Mouse (Mus musculus) midbrain, embryonic 10.5 days (tissue): ENCODE data around the gene Pml. TPM values are rescaled to one million over a fixed set of nuclear protein-coding genes. Genes with fewer than 3 reads are reported as not detected.

Source experiments
- DNase-seq: peaks from one replicate; pipeline ENCODE4 v3.0.0-alpha.2; 2017; ENCODE audit warnings: low spot score
- H3K27ac ChIP-seq: fragments of 300-500 bp; sonication (generic); replicated peaks from 2 replicates; pipeline ENCODE4 v1.5.1; 2016; ENCODE audit warnings: mild to moderate bottlenecking
- H3K27me3 ChIP-seq: fragments of 300-500 bp; sonication (generic); 2 replicates; pipeline ENCODE4 v1.6.1; 2016; ENCODE audit warnings: low read depth, mild to moderate bottlenecking; ENCODE audit not compliant: poor library complexity, severe bottlenecking
- H3K36me3 ChIP-seq: fragments of 300-500 bp; sonication (generic); 2 replicates; pipeline ENCODE4 v1.6.1; 2016; ENCODE audit warnings: mild to moderate bottlenecking, moderate library complexity
- H3K4me1 ChIP-seq: fragments of 300-500 bp; sonication (generic); 2 replicates; pipeline ENCODE4 v1.6.1; 2016
- H3K4me3 ChIP-seq: fragments of 300-500 bp; sonication (generic); 2 replicates; pipeline ENCODE4 v1.5.1; 2016; ENCODE audit warnings: mild to moderate bottlenecking, moderate library complexity
- H3K9me3 ChIP-seq: fragments of 300-500 bp; sonication (generic); replicated peaks from 2 replicates; pipeline ENCODE4 v1.6.1; 2016; ENCODE audit warnings: mild to moderate bottlenecking
- WGBS: fragments of 180-500 bp; shearing (Covaris S2); methylation state at CpG from one replicate; pipeline ENCODE4 v1.1.7; 2016; 5-methylcytosine and 5-hydroxymethylcytosine counted together
- polyA plus RNA-seq: library from polyadenylated mRNA; unstranded; fragments of >200 nt; fragmentation: Nextera tagmentation; extraction: Ambion mirVana; gene quantifications from 2 replicates; pipeline ENCODE4 v1.2.1, GENCODE M21; 2016

The Pml gene
- polyA plus RNA-seq, result 13.4 and 14.1 TPM in 2 replicates

DNA sequence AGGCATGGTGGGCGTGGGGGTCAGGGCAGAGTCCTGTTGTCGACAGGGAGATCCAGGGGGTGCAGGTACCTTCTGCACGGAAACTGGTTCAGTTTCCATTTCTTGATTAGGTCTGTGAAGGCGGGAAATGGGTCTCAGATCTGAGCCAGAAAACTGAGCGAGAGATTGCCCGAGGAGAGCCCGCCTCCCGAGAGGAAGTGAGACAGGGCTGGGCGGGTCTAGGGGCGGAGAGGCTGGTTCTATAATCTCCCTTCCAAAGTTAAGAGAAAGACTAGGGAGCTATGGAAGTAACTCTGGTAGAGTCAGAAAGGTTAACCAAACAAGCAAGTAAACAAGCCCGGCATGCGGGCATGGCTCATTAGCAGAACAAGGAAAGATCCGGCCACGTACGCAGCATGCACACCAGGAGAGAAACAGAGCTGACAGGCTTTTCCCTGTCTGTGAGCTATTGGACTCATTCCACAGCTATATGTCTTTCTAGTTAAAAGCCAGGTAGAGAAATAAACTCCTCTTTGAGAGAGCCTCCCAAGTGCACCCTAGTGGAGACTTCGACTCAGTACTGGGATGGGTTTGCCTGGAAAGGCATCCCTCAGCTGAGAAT lies at the start of gene Pml:
Gene Pml, minus strand, starts transcription at position 195 of the 601 bp plus-strand sequence.
- Histone ChIP-seq H3K36me3 (0 out of 2 replicates have a peak, but pooled peaks cover 4% of the 10 kb centered on the region), H3K4me1 (peaks cover 53% of the 10 kb centered on the region), H3K4me3 (peak within 1 kb of the TSS; percentile 63), H3K9me3 (no peaks in the 10 kb centered on the region), H3K27me3 (no peaks in the 10 kb centered on the region), H3K27ac (peak within 1 kb of the TSS; percentile 84)
- DNase-seq, result peak; percentile 59
- 2% methylated on average over 16 of the region's 16 CpGs for WGBS

DNA sequence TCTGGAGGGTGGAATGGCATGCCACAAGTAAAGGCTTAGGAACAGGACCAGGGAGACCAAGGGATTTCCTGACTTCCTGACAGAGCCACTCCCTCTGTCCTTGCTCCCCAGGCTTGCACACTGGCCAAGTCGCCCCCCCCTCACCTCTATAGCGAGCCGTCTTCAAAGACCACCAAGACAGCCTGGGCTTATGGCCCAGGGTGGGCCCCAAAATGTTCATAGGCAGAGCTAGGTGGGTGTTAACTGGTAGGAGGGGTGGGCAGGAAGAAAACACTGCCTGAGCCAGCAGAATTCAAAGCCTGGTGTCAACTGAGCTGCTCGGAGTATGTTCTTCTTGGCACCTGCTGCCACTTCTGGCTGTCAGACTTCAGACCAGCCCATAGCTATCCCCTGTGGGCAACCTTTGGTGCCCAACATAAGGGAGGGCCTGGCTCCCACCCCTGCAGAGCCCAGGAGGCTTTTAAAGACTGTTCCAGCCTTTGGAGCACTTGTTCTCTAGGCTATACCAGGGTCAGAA lies 48.4 kb upstream of the Pml start:
- Histone ChIP-seq H3K4me3 (no peak overlapping the region), H3K9me3 (no peaks in the 10 kb centered on the region), H3K27me3 (no peaks in the 10 kb centered on the region), H3K4me1 (peaks cover 46% of the 10 kb centered on the region), H3K36me3 (no peaks in the 10 kb centered on the region), H3K27ac (peak overlapping the region; percentile 88; the same call in 1 of the 2 replicates)
- 85% methylated on average over 4 of the region's 4 CpGs for WGBS
- DNase-seq, result no peak

DNA sequence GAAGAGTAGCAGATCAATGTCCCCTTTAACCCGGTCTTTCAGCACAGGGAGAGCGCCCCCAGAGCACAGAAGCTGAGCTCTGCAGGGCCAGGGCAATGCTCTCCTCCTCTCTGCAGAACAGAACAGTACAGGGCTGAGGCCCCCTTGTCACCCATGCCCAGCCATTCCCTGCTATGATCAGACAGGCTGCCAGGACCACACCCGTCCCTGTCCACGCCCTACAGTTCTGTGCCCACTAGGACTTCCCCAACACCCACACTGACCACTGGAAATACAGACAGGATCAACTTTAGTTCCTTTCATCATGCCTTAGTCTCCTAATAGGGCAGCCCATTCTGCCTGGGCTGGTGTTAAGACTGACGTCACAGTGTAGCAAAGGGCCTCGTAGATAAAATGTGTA lies 47.5 kb upstream of the Pml start:
- H3K27ac ChIP-seq, result peak overlapping the region; percentile 88

DNA sequence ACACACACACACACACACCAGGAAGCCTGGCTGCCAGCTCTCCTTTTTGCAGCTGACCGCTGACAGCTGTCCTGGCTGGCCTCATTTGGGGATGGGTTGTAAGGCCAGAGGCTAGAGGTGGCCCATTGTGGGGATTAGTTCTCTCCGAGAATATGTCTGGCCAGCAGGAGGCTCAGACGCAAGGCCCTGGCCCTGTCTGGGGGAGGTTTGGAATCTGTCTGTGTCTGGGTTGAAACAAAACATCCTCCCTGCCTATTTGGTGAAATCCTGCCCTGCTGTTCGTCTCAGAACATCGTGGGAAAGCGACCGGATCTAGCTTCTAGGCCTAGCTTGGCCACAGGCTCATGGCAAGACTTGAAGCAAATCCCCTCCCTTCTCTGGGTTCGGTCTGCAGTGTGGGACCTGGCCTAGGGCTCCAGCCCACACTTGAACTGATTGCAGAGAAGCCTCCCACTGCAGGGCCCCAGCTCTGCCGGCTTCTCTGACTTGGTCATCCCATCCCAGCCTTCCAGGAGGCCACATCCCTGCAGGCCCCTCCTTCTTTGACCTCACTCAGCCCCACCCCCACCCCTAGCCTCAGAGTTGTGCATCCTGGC lies 46.3 kb upstream of the Pml start:
- 17% methylated on average over 9 of the region's 9 CpGs for WGBS
- Histone ChIP-seq H3K4me3 (no peak overlapping the region), H3K4me1 (peaks cover 45% of the 10 kb centered on the region), H3K9me3 (no peaks in the 10 kb centered on the region), H3K36me3 (no peaks in the 10 kb centered on the region), H3K27ac (peak overlapping the region; percentile 88), H3K27me3 (no peaks in the 10 kb centered on the region)
- DNase-seq, result peak; percentile 71

More for the DNA sequence above, 47.5 kb upstream of the Pml start:
- Histone ChIP-seq H3K4me3 (no peak overlapping the region), H3K36me3 (no peaks in the 10 kb centered on the region), H3K9me3 (no peaks in the 10 kb centered on the region), H3K4me1 (peaks cover 45% of the 10 kb centered on the region), H3K27me3 (no peaks in the 10 kb centered on the region)
- no peak for DNase-seq
- WGBS, result 91% methylated on average over 6 of the region's 6 CpGs

DNA sequence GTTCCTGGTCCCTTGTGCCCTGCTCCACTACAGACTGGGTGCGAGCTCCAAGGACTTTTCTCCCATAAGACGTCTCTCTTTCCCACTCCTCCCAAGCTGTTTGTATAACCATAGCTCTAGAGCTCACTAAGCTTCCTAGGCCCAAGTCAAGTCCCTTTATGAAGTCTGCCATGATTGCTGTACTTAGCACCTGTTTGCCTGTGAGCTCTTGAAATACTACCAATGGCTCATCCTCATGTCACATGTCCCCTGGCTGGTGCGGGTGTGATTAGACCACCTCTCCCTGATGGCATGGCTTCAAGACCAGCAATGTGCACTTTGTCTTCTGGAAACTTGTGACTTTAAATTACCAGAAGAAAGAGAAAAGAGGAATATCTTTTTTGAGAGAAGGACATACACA lies 45.8 kb upstream of the Pml start:
- Histone ChIP-seq H3K27ac (peak overlapping the region; percentile 88), H3K4me1 (peaks cover 45% of the 10 kb centered on the region), H3K9me3 (no peaks in the 10 kb centered on the region), H3K4me3 (no peak overlapping the region), H3K27me3 (no peaks in the 10 kb centered on the region), H3K36me3 (no peaks in the 10 kb centered on the region)
- 77% methylated on average over 3 of the region's 3 CpGs for WGBS
- DNase-seq, result no peak

DNA sequence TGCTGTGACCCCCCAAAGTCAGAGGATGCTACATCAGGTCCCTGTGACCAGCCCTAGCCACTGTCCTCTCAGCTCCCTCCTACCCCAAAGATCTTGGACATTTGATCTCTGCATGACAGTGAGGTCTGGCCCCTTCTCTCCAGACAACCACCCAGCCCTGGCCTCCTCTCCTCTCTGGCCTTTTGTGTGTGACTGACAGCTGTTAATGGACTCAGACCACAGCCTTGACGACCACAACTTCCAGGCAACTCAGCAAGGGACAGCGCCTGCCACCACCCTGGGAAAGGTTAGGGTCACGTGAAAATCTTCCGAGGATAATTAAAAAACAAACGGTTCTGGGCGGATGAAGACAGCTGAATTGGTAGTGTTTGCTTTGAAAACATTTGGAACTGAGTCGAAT lies 44.9 kb upstream of the Pml start:
- WGBS, result 43% methylated on average over 7 of the region's 7 CpGs
- H3K4me1 ChIP-seq, result peaks cover 43% of the 10 kb centered on the region
- no peak overlapping the region for H3K4me3 ChIP-seq
- H3K9me3 ChIP-seq, result no peaks in the 10 kb centered on the region
- H3K27me3 ChIP-seq, result no peaks in the 10 kb centered on the region
- H3K36me3 ChIP-seq, result no peaks in the 10 kb centered on the region
- no peak for DNase-seq
- peak overlapping the region; percentile 88 for H3K27ac ChIP-seq

DNA sequence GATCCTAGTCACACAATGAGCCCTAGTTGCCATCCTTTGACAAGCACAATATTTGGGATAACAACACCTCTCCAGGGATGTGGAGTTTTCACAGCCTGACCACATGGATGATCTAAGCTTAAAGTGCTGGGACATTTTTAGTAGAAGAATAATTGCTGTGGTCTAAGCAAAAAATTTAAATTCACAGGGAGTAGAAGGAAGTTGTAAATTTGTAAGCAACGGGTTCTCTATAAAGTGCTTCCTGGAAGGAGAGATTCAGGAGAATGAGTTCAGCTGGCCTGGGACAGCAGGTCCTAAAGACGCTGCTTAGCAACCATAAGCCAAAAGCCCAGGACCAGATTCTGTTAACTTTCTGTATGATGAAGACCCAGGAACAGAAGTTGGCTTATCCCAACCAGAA lies 40.3 kb upstream of the Pml start:
- H3K4me3 ChIP-seq, result no peak overlapping the region
- H3K4me1 ChIP-seq, result peaks cover 9% of the 10 kb centered on the region
- H3K27ac ChIP-seq, result no peak overlapping the region
- no peak for DNase-seq
- H3K27me3 ChIP-seq, result no peaks in the 10 kb centered on the region
- no peaks in the 10 kb centered on the region for H3K9me3 ChIP-seq
- H3K36me3 ChIP-seq, result no peaks in the 10 kb centered on the region
- 90% methylated on average over 2 of the region's 2 CpGs for WGBS

DNA sequence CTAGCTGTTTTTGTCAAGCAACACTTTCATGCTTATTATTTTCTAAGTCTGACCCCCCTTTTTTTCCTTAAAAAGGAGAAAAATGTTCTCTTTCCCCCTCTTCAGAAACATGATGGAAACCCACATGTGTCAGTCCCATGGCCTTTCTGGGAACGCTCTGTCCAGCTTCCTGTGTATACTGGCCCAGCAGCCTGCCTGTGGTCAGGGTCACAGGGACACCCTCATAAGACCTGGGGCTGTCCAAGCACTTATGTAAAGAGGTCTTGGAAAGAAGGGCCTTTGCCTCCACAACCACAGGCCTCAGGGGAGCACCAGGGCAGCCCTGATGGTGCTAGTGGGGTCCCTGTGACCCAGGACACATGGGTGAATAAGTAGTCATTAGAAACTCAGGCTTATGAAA lies 39.5 kb upstream of the Pml start:
- no peak overlapping the region for H3K27ac ChIP-seq
- no peak for DNase-seq
- 83% methylated on average over 1 of the region's 1 CpGs for WGBS
- no peaks in the 10 kb centered on the region for H3K36me3 ChIP-seq
- H3K27me3 ChIP-seq, result no peaks in the 10 kb centered on the region
- peaks cover under 1% of the 10 kb centered on the region for H3K4me1 ChIP-seq
- no peak overlapping the region for H3K4me3 ChIP-seq
- no peaks in the 10 kb centered on the region for H3K9me3 ChIP-seq

DNA sequence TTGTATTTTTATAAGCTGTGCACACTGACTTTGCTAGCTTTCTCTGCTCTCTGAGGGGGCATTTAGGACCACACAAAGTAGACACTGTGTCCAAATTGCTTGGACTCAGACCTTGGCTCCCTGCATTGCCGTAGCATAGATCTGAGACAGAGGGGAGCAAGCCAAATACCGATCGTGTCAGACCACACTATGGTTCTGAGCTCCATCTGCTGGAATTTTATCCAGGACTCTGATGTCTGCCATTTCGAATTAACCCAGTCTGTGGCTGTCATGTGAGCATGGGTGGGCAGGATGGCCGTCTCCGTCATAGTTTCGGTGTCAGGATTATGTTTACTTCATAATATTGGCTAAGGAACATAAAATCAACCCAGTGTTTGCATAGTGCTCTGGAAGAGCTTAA lies 33.8 kb upstream of the Pml start:
- no peaks in the 10 kb centered on the region for H3K36me3 ChIP-seq
- H3K27ac ChIP-seq, result no peak overlapping the region
- H3K27me3 ChIP-seq, result no peaks in the 10 kb centered on the region
- 92% methylated on average over 7 of the region's 7 CpGs for WGBS
- no peaks in the 10 kb centered on the region for H3K4me1 ChIP-seq
- H3K4me3 ChIP-seq, result no peak overlapping the region
- no peak for DNase-seq
- H3K9me3 ChIP-seq, result no peaks in the 10 kb centered on the region

DNA sequence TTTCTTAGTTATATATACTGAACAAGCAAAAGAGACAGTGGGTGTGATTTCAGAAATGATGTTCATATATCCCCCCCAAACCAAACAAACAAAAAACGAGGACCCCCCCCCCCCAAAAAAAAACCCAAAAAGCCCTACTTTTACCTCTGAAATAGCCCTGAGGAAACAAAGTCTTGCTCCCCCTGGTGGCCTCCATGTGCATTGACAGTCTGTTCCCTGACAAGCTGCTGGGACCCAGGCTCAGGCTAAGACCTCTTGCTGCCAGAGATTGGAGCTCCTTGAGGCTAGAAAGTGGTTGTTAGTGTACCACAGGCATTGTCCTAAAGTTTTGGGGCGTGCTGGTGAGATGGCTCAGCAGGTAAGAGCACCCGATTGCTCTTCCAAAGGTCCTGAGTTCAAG lies 32.0 kb upstream of the Pml start:
- H3K27me3 ChIP-seq, result no peaks in the 10 kb centered on the region
- H3K27ac ChIP-seq, result no peak overlapping the region
- H3K4me3 ChIP-seq, result no peak overlapping the region
- H3K9me3 ChIP-seq, result no peaks in the 10 kb centered on the region
- H3K36me3 ChIP-seq, result no peaks in the 10 kb centered on the region
- no peaks in the 10 kb centered on the region for H3K4me1 ChIP-seq
- 51% methylated on average over 3 of the region's 3 CpGs for WGBS
- DNase-seq, result peak; percentile 34

DNA sequence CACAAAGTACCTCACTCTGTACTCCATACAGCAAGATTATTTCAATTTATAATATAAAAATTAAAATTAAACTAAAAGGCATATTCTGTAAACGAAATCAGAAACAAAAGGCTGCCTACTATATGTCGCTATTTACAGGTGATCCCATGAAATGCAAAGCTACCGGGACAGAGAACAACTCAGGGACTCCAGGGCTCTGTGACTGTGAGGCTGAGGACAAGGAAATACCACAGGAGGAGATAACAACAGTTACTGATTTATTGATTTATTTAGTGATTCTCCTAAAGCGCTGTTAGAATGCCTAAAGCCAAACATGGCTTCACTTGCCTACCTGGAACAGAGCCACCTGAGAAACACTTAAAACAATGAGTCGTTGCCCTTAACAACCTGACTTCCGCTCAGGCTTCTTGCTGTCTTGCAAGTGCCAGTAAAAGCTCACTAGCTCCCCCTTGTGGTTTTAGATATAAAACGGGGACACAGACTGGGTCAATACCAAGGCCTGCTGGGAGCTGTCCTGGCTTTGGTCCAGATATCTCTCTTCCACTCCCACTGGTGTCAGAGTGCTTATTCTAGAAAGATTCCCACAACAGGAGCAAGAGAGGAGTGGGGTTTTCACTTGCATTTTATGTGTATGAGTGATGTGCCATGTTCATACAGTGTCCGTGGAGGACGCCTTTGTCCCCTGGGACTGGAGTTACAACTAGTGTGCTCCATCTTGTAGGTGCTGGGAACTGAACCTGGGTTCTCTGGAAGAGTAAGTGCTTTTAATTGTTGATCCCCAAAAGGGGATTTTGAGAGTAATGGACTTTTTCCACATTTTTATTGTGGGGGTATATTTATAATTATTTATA lies 30.9 kb upstream of the Pml start:
- DNase-seq, result peak; percentile 68
- WGBS, result 42% methylated on average over 9 of the region's 9 CpGs
- Histone ChIP-seq H3K27ac (no peak overlapping the region), H3K4me1 (peaks cover 1% of the 10 kb centered on the region), H3K9me3 (no peaks in the 10 kb centered on the region), H3K4me3 (no peak overlapping the region), H3K36me3 (no peaks in the 10 kb centered on the region), H3K27me3 (no peaks in the 10 kb centered on the region)

DNA sequence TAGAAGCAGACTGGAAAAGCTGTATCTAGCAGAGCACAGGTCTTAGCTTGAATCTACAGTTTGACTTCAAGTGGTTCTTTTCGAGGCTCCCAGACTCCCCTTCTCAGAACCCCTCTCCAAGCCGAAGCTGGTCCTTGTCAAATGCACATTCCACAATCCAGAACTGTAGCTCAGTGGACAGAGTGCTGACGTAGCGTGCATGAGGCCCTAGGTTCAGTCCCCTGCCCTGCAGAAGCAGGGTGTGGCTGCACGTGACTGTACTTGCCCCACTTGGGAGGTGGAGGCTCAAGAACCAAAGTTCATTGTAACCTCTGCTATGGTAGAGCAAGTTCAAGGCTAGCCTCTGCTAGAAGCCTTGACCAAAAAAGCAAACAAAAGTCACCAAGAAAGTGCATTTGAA lies 30.2 kb upstream of the Pml start:
- H3K4me1 ChIP-seq, result peaks cover 8% of the 10 kb centered on the region
- DNase-seq, result no peak
- H3K4me3 ChIP-seq, result no peak overlapping the region
- no peak overlapping the region for H3K27ac ChIP-seq
- WGBS, result 72% methylated on average over 5 of the region's 5 CpGs
- no peaks in the 10 kb centered on the region for H3K36me3 ChIP-seq
- H3K27me3 ChIP-seq, result no peaks in the 10 kb centered on the region
- H3K9me3 ChIP-seq, result no peaks in the 10 kb centered on the region
